Mouse (Mus musculus) neural tube, embryonic 10.5 days (tissue): ENCODE results near the gene Krr1.
"Not testable (repeated sequence)": the region's sequence is repeated elsewhere in the genome, so short reads cannot be mapped to it uniquely, and the experiment has no call there.

ENCODE experiments used
- DNase-seq: peaks from one replicate; pipeline ENCODE4 v3.0.0-alpha.2; 2017; ENCODE audit warnings: low spot score; ENCODE audit errors: extremely low spot score

Krr1 gene

GRCm38 (mm10) chr10:111971929-111972328, 535 bp upstream of the Krr1 start:
- DNase-seq: no peak

- peak; percentile 66 for DNase-seq
These were observed 5.1 kb downstream of the Krr1 start for GRCm38 (mm10) chr10:111977584-111977983.

GRCm38 (mm10) chr10:111983070-111983469, 10.6 kb downstream of the Krr1 start:
- no peak for DNase-seq

GRCm38 (mm10) chr10:111986453-111986852, 14.0 kb downstream of the Krr1 start:
- DNase-seq: no peak

- no peak for DNase-seq
These were observed 23.5 kb downstream of the Krr1 start for GRCm38 (mm10) chr10:111995803-111996548.

GRCm38 (mm10) chr10:111996549-111996904, 24.1 kb downstream of the Krr1 start:
- no peak for DNase-seq

GRCm38 (mm10) chr10:111996911-111997347, 24.5 kb downstream of the Krr1 start:
- no peak for DNase-seq

GRCm38 (mm10) chr10:111997671-111998070, 25.2 kb downstream of the Krr1 start:
- no peak for DNase-seq

- no peak for DNase-seq
These were observed 27.3 kb downstream of the Krr1 start for GRCm38 (mm10) chr10:111999765-112000164.

- DNase-seq: no peak
These were observed 28.1 kb downstream of the Krr1 start for GRCm38 (mm10) chr10:112000568-112000967.

GRCm38 (mm10) chr10:112001350-112001749, 28.9 kb downstream of the Krr1 start:
- no peak for DNase-seq

GRCm38 (mm10) chr10:112001756-112002520, 29.5 kb downstream of the Krr1 start:
- no peak for DNase-seq

- no peak for DNase-seq
These were observed 30.2 kb downstream of the Krr1 start, which contains the start of gene Glipr1 for GRCm38 (mm10) chr10:112002544-112003215. TSS of gene Glipr1 (minus strand) at chr10:112002631.

- not testable (repeated sequence) for DNase-seq
These were observed 37.0 kb downstream of the Krr1 start for GRCm38 (mm10) chr10:112009511-112009910.

- DNase-seq: no peak
These were observed 51.1 kb downstream of the Krr1 start for GRCm38 (mm10) chr10:112023585-112023984.

GRCm38 (mm10) chr10:112028689-112029088, 56.2 kb downstream of the Krr1 start:
- DNase-seq: not testable (repeated sequence)
